Mouse (Mus musculus): ENCODE measurements around the gene Aco1. TPM values are rescaled to one million over a fixed set of nuclear protein-coding genes. Genes with fewer than 3 reads are reported as not detected.

The Aco1 gene
- polyA plus RNA-seq, 1 experiment from 2014 or later, result 59.1 TPM

GRCm38 (mm10) chr4:40217910-40218309 is 75.0 kb downstream of the Aco1 start:
- Histone ChIP-seq H3K9me3 (ENCODE audit: control insufficient read depth, low read length) (no peaks in the 10 kb centered on the region), H3K36me3 (ENCODE audit: control insufficient read depth, insufficient read depth, low read length) (no peaks in the 10 kb centered on the region), H3K4me3 (ENCODE audit: low read depth, low read length) (no peak overlapping the region), H3K4me1 (ENCODE audit: control insufficient read depth, insufficient read depth, low read length) (peaks cover 5% of the 10 kb centered on the region; the same call in 1 of the 2 replicates), H3K27me3 (ENCODE audit: control insufficient read depth, insufficient read depth, low read length) (no peaks in the 10 kb centered on the region), H3K27ac (ENCODE audit: low read depth, low read length) (no peak overlapping the region), H3K9ac (ENCODE audit: low read length) (no peak overlapping the region), H3K4me2 (no peak overlapping the region)
- WGBS, result 52% methylated on average over 3 of the region's 3 CpGs
- peak; percentile 28 for DNase-seq (ENCODE audit: low spot score, missing footprints)
- no peak for ATAC-seq (ENCODE audit: low FRiP score)

- H3K9ac ChIP-seq (ENCODE audit: low read length), result no peak overlapping the region
- no peaks in the 10 kb centered on the region for H3K36me3 ChIP-seq (ENCODE audit: control insufficient read depth, insufficient read depth, low read length)
- H3K9me3 ChIP-seq (ENCODE audit: control insufficient read depth, low read length), result no peaks in the 10 kb centered on the region
- H3K4me2 ChIP-seq, result no peak overlapping the region
- ATAC-seq (ENCODE audit: low FRiP score) (peak; percentile 38; the same call in 1 of the 2 replicates), DNase-seq (ENCODE audit: low spot score, missing footprints) (peak; percentile 91)
- H3K27ac ChIP-seq (ENCODE audit: low read depth, low read length), result no peak overlapping the region
- H3K4me1 ChIP-seq (ENCODE audit: control insufficient read depth, insufficient read depth, low read length), result peaks cover 5% of the 10 kb centered on the region; the same call in 1 of the 2 replicates
- 73% methylated on average over 7 of the region's 7 CpGs for WGBS
- H3K27me3 ChIP-seq (ENCODE audit: control insufficient read depth, insufficient read depth, low read length), result no peaks in the 10 kb centered on the region
- no peak overlapping the region for H3K4me3 ChIP-seq (ENCODE audit: low read depth, low read length)
Measured at GRCm38 (mm10) chr4:40218382-40218781, 75.5 kb downstream of the Aco1 start.

GRCm38 (mm10) chr4:40220437-40220836 is 77.6 kb downstream of the Aco1 start:
- no peak for ATAC-seq (ENCODE audit: low FRiP score)

GRCm38 (mm10) chr4:40221004-40221760 is 78.3 kb downstream of the Aco1 start:
- no peak overlapping the region for H3K27ac ChIP-seq (ENCODE audit: low read depth, low read length)
- ATAC-seq (ENCODE audit: low FRiP score), result no peak
- no peaks in the 10 kb centered on the region for H3K27me3 ChIP-seq (ENCODE audit: control insufficient read depth, insufficient read depth, low read length)
- H3K4me2 ChIP-seq, result no peak overlapping the region
- no peaks in the 10 kb centered on the region for H3K9me3 ChIP-seq (ENCODE audit: control insufficient read depth, low read length)
- 47% methylated on average over 14 of the region's 14 CpGs for WGBS
- H3K36me3 ChIP-seq (ENCODE audit: control insufficient read depth, insufficient read depth, low read length), result no peaks in the 10 kb centered on the region
- DNase-seq (ENCODE audit: low spot score, missing footprints), result peak; percentile 74
- no peak overlapping the region for H3K9ac ChIP-seq (ENCODE audit: low read length)
- H3K4me3 ChIP-seq (ENCODE audit: low read depth, low read length), result no peak overlapping the region
- peaks cover 5% of the 10 kb centered on the region; the same call in 1 of the 2 replicates for H3K4me1 ChIP-seq (ENCODE audit: control insufficient read depth, insufficient read depth, low read length)

More at GRCm38 (mm10) chr4:40220437-40220836, 77.6 kb downstream of the Aco1 start:
- H3K4me1 ChIP-seq (ENCODE audit: control insufficient read depth, insufficient read depth, low read length), result peaks cover 5% of the 10 kb centered on the region; the same call in 1 of the 2 replicates
- H3K4me3 ChIP-seq (ENCODE audit: low read depth, low read length), result no peak overlapping the region
- H3K36me3 ChIP-seq (ENCODE audit: control insufficient read depth, insufficient read depth, low read length), result no peaks in the 10 kb centered on the region
- no peaks in the 10 kb centered on the region for H3K27me3 ChIP-seq (ENCODE audit: control insufficient read depth, insufficient read depth, low read length)
- H3K9me3 ChIP-seq (ENCODE audit: control insufficient read depth, low read length), result no peaks in the 10 kb centered on the region
- H3K27ac ChIP-seq (ENCODE audit: low read depth, low read length), result no peak overlapping the region
- 18% methylated on average over 12 of the region's 12 CpGs for WGBS
- no peak overlapping the region; the same call in 1 of the 2 replicates for H3K9ac ChIP-seq (ENCODE audit: low read length)
- peak; percentile 80 for DNase-seq (ENCODE audit: low spot score, missing footprints)
- H3K4me2 ChIP-seq, result peak overlapping the region; percentile 10; the same call in 1 of the 2 replicates

GRCm38 (mm10) chr4:40221876-40222585 is 79.2 kb downstream of the Aco1 start:
- H3K4me3 ChIP-seq (ENCODE audit: low read depth, low read length), result no peak overlapping the region
- H3K27me3 ChIP-seq (ENCODE audit: control insufficient read depth, insufficient read depth, low read length), result no peaks in the 10 kb centered on the region
- DNase-seq (ENCODE audit: low spot score, missing footprints) (peak; percentile 82), ATAC-seq (ENCODE audit: low FRiP score) (no peak)
- H3K9ac ChIP-seq (ENCODE audit: low read length), result no peak overlapping the region
- H3K4me1 ChIP-seq (ENCODE audit: control insufficient read depth, insufficient read depth, low read length), result peaks cover 5% of the 10 kb centered on the region; the same call in 1 of the 2 replicates
- H3K4me2 ChIP-seq, result no peak overlapping the region
- H3K9me3 ChIP-seq (ENCODE audit: control insufficient read depth, low read length), result no peaks in the 10 kb centered on the region
- no peak overlapping the region for H3K27ac ChIP-seq (ENCODE audit: low read depth, low read length)
- WGBS, result 47% methylated on average over 21 of the region's 21 CpGs
- H3K36me3 ChIP-seq (ENCODE audit: control insufficient read depth, insufficient read depth, low read length), result no peaks in the 10 kb centered on the region

- Histone ChIP-seq H3K27ac (ENCODE audit: low read depth, low read length) (no peak overlapping the region), H3K27me3 (ENCODE audit: control insufficient read depth, insufficient read depth, low read length) (no peaks in the 10 kb centered on the region), H3K36me3 (ENCODE audit: control insufficient read depth, insufficient read depth, low read length) (no peaks in the 10 kb centered on the region), H3K4me2 (no peak overlapping the region), H3K4me1 (ENCODE audit: control insufficient read depth, insufficient read depth, low read length) (no peaks in the 10 kb centered on the region), H3K9me3 (ENCODE audit: control insufficient read depth, low read length) (no peaks in the 10 kb centered on the region), H3K4me3 (ENCODE audit: low read depth, low read length) (no peak overlapping the region), H3K9ac (ENCODE audit: low read length) (no peak overlapping the region)
- DNase-seq (ENCODE audit: low spot score, missing footprints), result no peak
- ATAC-seq (ENCODE audit: low FRiP score), result no peak
- WGBS, result 83% methylated on average over 5 of the region's 5 CpGs
Measured at GRCm38 (mm10) chr4:40226095-40226494, 83.2 kb downstream of the Aco1 start.

GRCm38 (mm10) chr4:40227131-40227530 is 84.2 kb downstream of the Aco1 start:
- no peaks in the 10 kb centered on the region for H3K9me3 ChIP-seq (ENCODE audit: control insufficient read depth, low read length)
- H3K4me3 ChIP-seq (ENCODE audit: low read depth, low read length), result no peak overlapping the region
- WGBS, result 88% methylated on average over 11 of the region's 11 CpGs
- H3K27ac ChIP-seq (ENCODE audit: low read depth, low read length), result no peak overlapping the region
- H3K36me3 ChIP-seq (ENCODE audit: control insufficient read depth, insufficient read depth, low read length), result no peaks in the 10 kb centered on the region
- H3K4me2 ChIP-seq, result no peak overlapping the region
- DNase-seq (ENCODE audit: low spot score, missing footprints), result no peak
- H3K4me1 ChIP-seq (ENCODE audit: control insufficient read depth, insufficient read depth, low read length), result no peaks in the 10 kb centered on the region
- no peak overlapping the region for H3K9ac ChIP-seq (ENCODE audit: low read length)
- no peaks in the 10 kb centered on the region for H3K27me3 ChIP-seq (ENCODE audit: control insufficient read depth, insufficient read depth, low read length)
- ATAC-seq (ENCODE audit: low FRiP score), result no peak

- DNase-seq (ENCODE audit: low spot score, missing footprints) (peak; percentile 39), ATAC-seq (ENCODE audit: low FRiP score) (no peak)
- no peaks in the 10 kb centered on the region for H3K4me1 ChIP-seq (ENCODE audit: control insufficient read depth, insufficient read depth, low read length)
- H3K9me3 ChIP-seq (ENCODE audit: control insufficient read depth, low read length), result no peaks in the 10 kb centered on the region
- H3K27ac ChIP-seq (ENCODE audit: low read depth, low read length), result no peak overlapping the region
- 93% methylated on average over 7 of the region's 7 CpGs for WGBS
- H3K4me2 ChIP-seq, result no peak overlapping the region
- H3K4me3 ChIP-seq (ENCODE audit: low read depth, low read length), result no peak overlapping the region
- H3K36me3 ChIP-seq (ENCODE audit: control insufficient read depth, insufficient read depth, low read length), result no peaks in the 10 kb centered on the region
- no peak overlapping the region for H3K9ac ChIP-seq (ENCODE audit: low read length)
- H3K27me3 ChIP-seq (ENCODE audit: control insufficient read depth, insufficient read depth, low read length), result no peaks in the 10 kb centered on the region
Measured at GRCm38 (mm10) chr4:40227886-40228285, 85.0 kb downstream of the Aco1 start.

GRCm38 (mm10) chr4:40229723-40230122 is 86.8 kb downstream of the Aco1 start:
- Histone ChIP-seq H3K9ac (ENCODE audit: low read length) (no peak overlapping the region), H3K4me2 (no peak overlapping the region), H3K27ac (ENCODE audit: low read depth, low read length) (no peak overlapping the region), H3K36me3 (ENCODE audit: control insufficient read depth, insufficient read depth, low read length) (no peaks in the 10 kb centered on the region), H3K9me3 (ENCODE audit: control insufficient read depth, low read length) (no peaks in the 10 kb centered on the region), H3K27me3 (ENCODE audit: control insufficient read depth, insufficient read depth, low read length) (no peaks in the 10 kb centered on the region), H3K4me3 (ENCODE audit: low read depth, low read length) (no peak overlapping the region), H3K4me1 (ENCODE audit: control insufficient read depth, insufficient read depth, low read length) (no peaks in the 10 kb centered on the region)
- 90% methylated on average over 6 of the region's 6 CpGs for WGBS
- peak; percentile 2 for DNase-seq (ENCODE audit: low spot score, missing footprints)
- no peak for ATAC-seq (ENCODE audit: low FRiP score)
